Mouse (Mus musculus): ENCODE measurements around the gene Aasdh. TPM values are rescaled to one million over a fixed set of nuclear protein-coding genes. Genes with fewer than 3 reads are reported as not detected.

Aasdh gene
- polyA plus RNA-seq, 1 experiment from 2014 or later = 5.8 TPM

DNA sequence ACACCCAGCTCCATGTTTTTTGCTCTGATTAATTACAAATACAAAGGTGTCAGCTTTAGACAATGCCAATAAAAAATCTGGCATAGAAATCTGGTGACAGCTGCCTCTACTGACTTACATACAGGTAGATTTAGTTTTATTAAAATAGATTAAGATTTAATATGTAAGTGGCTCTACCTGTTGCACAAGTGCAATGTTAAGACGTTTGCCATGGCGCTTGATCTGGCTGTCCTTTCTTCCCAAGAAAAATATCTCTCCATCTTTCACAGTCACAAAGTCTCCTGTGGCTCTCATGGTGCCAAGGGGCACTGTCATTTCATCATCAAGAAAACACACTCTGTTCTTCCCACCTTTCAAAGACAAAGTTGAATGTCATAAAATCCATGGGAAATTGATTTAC lies 18.3 kb downstream of the Aasdh start:
- WGBS (ENCODE audit: insufficient replicate concordance) = 72% methylated on average over 2 of the region's 2 CpGs
- H3K36me3 ChIP-seq (ENCODE audit: control insufficient read depth, insufficient read depth) = no peaks in the 10 kb centered on the region; the same call in 1 of the 2 replicates
- H3K9ac ChIP-seq (ENCODE audit: low read depth, low read length) = no peak overlapping the region
- no peaks in the 10 kb centered on the region for H3K4me1 ChIP-seq (ENCODE audit: control insufficient read depth, low read depth, low read length)
- H3K9me3 ChIP-seq (replicated peaks; ENCODE audit: control insufficient read depth, low read length) = no peaks in the 10 kb centered on the region
- no peak for ATAC-seq (ENCODE audit: low read depth)
- no peaks in the 10 kb centered on the region for H3K27me3 ChIP-seq (ENCODE audit: control insufficient read depth, insufficient read depth, low read depth, low read length)
- H3K4me2 ChIP-seq (ENCODE audit: low read depth, low read length) = no peak overlapping the region
- no peak overlapping the region for H3K4me3 ChIP-seq (ENCODE audit: low read depth, low read length)
- H3K27ac ChIP-seq (ENCODE audit: low read length) = no peak overlapping the region

DNA sequence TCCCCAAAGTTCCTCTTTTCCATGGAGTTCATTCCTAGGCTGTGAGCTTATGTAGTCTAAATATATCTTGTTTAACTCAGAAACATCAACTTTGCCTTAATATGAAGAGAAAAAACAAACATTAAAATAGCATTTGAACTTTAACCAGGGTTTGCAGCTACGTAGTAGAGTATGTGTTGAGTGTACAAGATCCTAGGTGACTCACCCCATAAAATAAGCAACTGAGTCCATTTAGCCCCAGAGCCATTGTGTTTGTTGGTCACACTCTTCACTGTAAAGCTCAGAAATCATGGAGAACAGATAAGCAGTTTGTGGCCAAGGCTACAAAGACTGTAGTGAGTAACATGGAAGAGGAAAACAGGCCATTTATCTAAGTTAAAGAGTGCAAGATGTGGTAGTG lies 21.2 kb downstream of the Aasdh start:
- 82% methylated on average over 1 of the region's 1 CpGs for WGBS (ENCODE audit: insufficient replicate concordance)
- Histone ChIP-seq H3K27ac (ENCODE audit: low read length) (no peak overlapping the region), H3K4me1 (ENCODE audit: control insufficient read depth, low read depth, low read length) (no peaks in the 10 kb centered on the region), H3K9ac (ENCODE audit: low read depth, low read length) (no peak overlapping the region), H3K27me3 (ENCODE audit: control insufficient read depth, insufficient read depth, low read depth, low read length) (no peaks in the 10 kb centered on the region), H3K36me3 (ENCODE audit: control insufficient read depth, insufficient read depth) (no peaks in the 10 kb centered on the region; the same call in 1 of the 2 replicates), H3K4me2 (ENCODE audit: low read depth, low read length) (no peak overlapping the region), H3K4me3 (ENCODE audit: low read depth, low read length) (no peak overlapping the region), H3K9me3 (replicated peaks; ENCODE audit: control insufficient read depth, low read length) (no peaks in the 10 kb centered on the region)
- ATAC-seq (ENCODE audit: low read depth) = no peak

DNA sequence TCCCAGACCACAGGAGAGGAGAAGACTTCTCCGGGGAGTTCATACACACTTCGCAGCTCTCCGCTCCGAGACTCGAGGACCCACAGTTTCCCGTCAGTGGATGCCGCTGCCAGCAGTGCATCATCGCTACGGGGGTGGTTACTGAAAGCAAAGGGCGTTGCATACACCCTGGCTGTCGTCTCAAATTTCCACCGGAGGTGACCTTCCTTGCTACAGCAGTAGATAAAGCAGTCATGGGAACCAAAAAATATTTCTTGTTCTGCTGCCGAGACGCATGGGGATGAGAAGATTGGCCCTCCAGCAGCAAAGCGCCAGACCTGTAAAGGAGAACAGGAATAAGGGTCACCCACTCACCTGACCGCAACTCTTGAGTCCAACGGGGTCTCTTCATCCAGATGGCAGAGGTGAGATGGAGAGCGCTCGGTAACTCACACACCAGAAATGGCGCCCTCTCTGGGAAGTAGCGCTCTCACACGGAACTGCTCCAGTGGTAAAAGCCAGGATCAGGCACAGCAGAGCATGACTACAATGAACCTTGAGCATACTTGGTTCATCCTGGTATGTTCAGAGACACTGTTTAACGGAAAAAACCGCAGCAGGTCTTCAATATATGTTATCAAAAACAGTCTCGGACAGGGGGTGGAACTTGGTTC lies 29.1 kb downstream of the Aasdh start:
- Histone ChIP-seq H3K4me1 (ENCODE audit: control insufficient read depth, low read depth, low read length) (no peaks in the 10 kb centered on the region), H3K27me3 (ENCODE audit: control insufficient read depth, insufficient read depth, low read depth, low read length) (no peaks in the 10 kb centered on the region), H3K9ac (ENCODE audit: low read depth, low read length) (no peak overlapping the region), H3K4me2 (ENCODE audit: low read depth, low read length) (no peak overlapping the region), H3K4me3 (ENCODE audit: low read depth, low read length) (no peak overlapping the region), H3K9me3 (replicated peaks; ENCODE audit: control insufficient read depth, low read length) (no peaks in the 10 kb centered on the region), H3K36me3 (ENCODE audit: control insufficient read depth, insufficient read depth) (no peaks in the 10 kb centered on the region; the same call in 1 of the 2 replicates), H3K27ac (ENCODE audit: low read length) (no peak overlapping the region)
- no peak for ATAC-seq (ENCODE audit: low read depth)
- 86% methylated on average over 25 of the region's 25 CpGs for WGBS (ENCODE audit: insufficient replicate concordance)

DNA sequence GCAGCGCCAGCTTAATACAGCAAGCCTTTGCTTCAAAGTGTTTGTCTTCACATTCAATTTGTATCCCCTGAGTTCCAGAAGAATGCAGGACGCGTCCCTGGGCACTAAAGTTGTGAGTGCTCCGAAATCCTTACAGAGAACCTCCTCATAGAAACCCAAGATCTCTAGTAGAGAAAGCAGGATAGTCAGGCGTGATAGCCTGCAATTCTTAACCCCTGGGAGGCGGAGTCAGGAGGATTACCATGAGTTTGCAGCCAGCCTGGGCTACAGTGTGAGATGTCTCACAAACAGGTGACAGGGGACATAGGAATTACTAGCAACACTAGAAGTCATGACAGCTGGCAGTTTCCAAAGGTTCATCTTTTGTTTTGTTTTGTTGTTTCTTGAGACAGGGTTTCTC lies 35.8 kb downstream of the Aasdh start:
- Histone ChIP-seq H3K36me3 (ENCODE audit: control insufficient read depth, insufficient read depth) (peaks cover 3% of the 10 kb centered on the region; the same call in 1 of the 2 replicates), H3K27ac (ENCODE audit: low read length) (no peak overlapping the region), H3K9ac (ENCODE audit: low read depth, low read length) (peak overlapping the region; percentile 34), H3K4me1 (ENCODE audit: control insufficient read depth, low read depth, low read length) (no peaks in the 10 kb centered on the region; the same call in 1 of the 2 replicates), H3K27me3 (ENCODE audit: control insufficient read depth, insufficient read depth, low read depth, low read length) (no peaks in the 10 kb centered on the region), H3K9me3 (replicated peaks; ENCODE audit: control insufficient read depth, low read length) (no peaks in the 10 kb centered on the region), H3K4me3 (ENCODE audit: low read depth, low read length) (peak overlapping the region; percentile 54), H3K4me2 (ENCODE audit: low read depth, low read length) (peak overlapping the region; percentile 71)
- WGBS (ENCODE audit: insufficient replicate concordance) = 57% methylated on average over 6 of the region's 6 CpGs
- no peak for ATAC-seq (ENCODE audit: low read depth)

DNA sequence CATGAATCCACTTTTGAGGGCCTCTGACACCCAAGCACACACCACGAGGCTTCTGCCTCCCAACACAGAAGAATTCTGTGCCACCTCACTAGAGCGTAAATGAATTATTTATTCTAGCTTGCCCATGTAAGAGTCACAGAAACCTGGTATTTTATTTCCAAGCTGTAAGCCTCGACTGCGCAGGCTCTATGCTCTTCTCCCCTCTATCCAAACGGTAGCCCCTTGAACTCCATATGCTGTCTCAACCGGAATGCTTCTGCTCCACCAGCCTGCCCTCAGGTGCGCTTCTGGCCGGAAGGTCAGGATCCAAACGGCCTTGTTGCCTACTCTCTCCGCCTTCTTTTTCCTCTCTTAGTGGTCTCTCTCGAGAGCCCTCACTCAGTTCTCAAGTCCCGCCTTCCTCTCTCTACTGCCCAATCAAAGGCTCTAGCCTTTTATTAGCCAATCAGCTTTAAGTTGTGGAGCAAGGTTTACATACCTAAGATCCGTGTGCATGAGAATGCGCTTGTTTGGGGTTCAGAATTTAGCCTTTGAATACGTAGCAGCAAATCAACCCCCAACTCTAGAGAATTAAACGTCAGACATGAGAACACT lies 36.5 kb downstream of the Aasdh start:
- Histone ChIP-seq H3K4me3 (ENCODE audit: low read depth, low read length) (peak overlapping the region; percentile 54), H3K27me3 (ENCODE audit: control insufficient read depth, insufficient read depth, low read depth, low read length) (no peaks in the 10 kb centered on the region), H3K9ac (ENCODE audit: low read depth, low read length) (peak overlapping the region; percentile 34), H3K4me1 (ENCODE audit: control insufficient read depth, low read depth, low read length) (no peaks in the 10 kb centered on the region; the same call in 1 of the 2 replicates), H3K4me2 (ENCODE audit: low read depth, low read length) (peak overlapping the region; percentile 71), H3K9me3 (replicated peaks; ENCODE audit: control insufficient read depth, low read length) (no peaks in the 10 kb centered on the region), H3K36me3 (ENCODE audit: control insufficient read depth, insufficient read depth) (peaks cover 3% of the 10 kb centered on the region; the same call in 1 of the 2 replicates), H3K27ac (ENCODE audit: low read length) (no peak overlapping the region)
- WGBS (ENCODE audit: insufficient replicate concordance) = 34% methylated on average over 16 of the region's 16 CpGs
- peak; percentile 85 for ATAC-seq (ENCODE audit: low read depth)

DNA sequence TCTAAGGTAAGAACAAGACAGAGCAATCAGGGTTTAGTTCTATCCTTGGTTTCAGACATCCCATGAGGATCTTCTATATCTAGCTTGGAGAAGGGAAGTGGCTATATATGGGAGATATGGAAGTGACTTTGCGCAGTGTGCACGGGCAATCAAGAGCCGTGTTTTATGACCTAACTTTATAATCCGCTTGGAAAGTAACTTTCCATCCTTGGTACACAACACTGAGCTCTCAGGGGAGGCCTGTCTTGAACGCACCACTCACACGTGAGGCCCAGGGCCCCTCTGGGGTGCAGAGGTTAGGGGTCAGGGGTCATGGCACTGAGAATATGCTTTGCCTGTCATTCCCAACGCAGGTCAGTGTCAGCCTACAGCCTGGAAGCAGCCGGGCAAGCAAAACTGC lies 38.5 kb downstream of the Aasdh start:
- Histone ChIP-seq H3K4me2 (ENCODE audit: low read depth, low read length) (no peak overlapping the region), H3K9me3 (replicated peaks; ENCODE audit: control insufficient read depth, low read length) (no peaks in the 10 kb centered on the region), H3K27ac (ENCODE audit: low read length) (no peak overlapping the region), H3K36me3 (ENCODE audit: control insufficient read depth, insufficient read depth) (peaks cover 3% of the 10 kb centered on the region; the same call in 1 of the 2 replicates), H3K9ac (ENCODE audit: low read depth, low read length) (no peak overlapping the region), H3K4me1 (ENCODE audit: control insufficient read depth, low read depth, low read length) (no peaks in the 10 kb centered on the region; the same call in 1 of the 2 replicates), H3K27me3 (ENCODE audit: control insufficient read depth, insufficient read depth, low read depth, low read length) (no peaks in the 10 kb centered on the region), H3K4me3 (ENCODE audit: low read depth, low read length) (no peak overlapping the region)
- ATAC-seq (ENCODE audit: low read depth) = no peak
- 79% methylated on average over 8 of the region's 8 CpGs for WGBS (ENCODE audit: insufficient replicate concordance)

DNA sequence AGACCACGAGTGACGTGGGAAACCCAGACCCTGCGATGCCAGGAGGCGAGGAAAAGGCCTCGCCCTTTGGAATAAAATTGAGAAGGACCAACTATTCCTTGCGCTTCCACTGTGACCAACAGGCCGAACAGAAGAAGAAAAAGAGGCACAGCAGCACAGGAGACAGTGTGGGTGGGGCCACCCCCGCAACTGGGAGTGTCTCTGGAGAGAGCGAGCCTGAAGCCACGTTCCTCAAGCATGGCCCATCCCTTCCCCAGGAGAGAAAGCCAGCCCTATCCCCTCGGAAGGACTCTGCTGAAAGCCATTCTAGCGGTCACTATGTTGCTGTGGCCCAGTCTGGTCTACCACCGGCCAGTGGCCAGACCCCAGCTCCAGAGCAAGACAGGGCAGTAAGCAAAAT lies 46.9 kb downstream of the Aasdh start:
- ATAC-seq (ENCODE audit: low read depth) = no peak
- WGBS (ENCODE audit: insufficient replicate concordance) = 77% methylated on average over 13 of the region's 13 CpGs
- Histone ChIP-seq H3K4me1 (ENCODE audit: control insufficient read depth, low read depth, low read length) (peaks cover 6% of the 10 kb centered on the region; the same call in 1 of the 2 replicates), H3K9ac (ENCODE audit: low read depth, low read length) (no peak overlapping the region), H3K4me3 (ENCODE audit: low read depth, low read length) (no peak overlapping the region), H3K27me3 (ENCODE audit: control insufficient read depth, insufficient read depth, low read depth, low read length) (peaks cover 29% of the 10 kb centered on the region), H3K9me3 (replicated peaks; ENCODE audit: control insufficient read depth, low read length) (no peaks in the 10 kb centered on the region), H3K36me3 (ENCODE audit: control insufficient read depth, insufficient read depth) (no peaks in the 10 kb centered on the region), H3K27ac (ENCODE audit: low read length) (no peak overlapping the region), H3K4me2 (ENCODE audit: low read depth, low read length) (no peak overlapping the region)

DNA sequence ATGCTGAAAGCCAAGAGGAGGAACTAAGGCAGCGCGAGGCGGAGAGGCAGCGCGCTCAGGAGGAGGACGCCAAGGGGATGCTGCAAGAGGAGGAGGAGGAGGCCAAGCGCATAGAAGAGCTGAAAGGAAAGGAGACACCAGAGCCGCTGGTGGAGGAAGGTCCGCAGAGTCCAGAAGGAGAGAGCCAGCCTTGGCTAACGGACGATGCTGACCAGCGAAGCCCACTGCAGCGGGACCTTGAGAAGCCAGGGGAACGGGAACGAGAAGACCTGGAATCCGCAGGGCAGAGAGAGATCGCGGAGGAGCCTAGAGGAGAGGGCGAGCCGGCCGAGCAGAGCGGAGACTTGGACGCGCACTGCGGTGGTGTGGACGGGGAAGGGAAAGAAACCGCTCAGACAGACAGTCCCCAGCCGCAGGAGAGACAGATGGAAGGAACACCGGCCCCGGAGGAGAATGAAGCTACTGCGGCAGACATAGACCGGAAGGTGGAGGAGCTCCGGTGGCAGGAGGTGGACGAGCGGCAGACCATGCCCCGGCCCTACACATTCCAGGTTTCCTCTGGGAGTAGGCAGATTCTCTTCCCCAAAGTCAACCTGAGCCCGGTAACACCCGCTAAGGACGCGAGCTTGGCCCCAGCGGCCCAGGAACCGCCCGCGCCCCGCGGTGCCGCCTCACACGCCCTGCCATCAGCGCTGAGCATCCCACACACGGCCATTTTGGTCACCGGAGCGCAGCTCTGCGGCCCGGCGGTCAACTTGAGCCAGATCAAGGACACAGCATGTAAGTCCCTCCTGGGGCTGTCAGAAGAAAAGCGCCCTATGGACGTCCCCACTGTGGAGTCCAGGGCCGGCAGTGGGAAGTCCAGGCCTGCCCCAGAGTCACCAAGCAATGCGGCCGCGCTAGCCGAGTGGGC lies 48.0 kb downstream of the Aasdh start:
- H3K4me3 ChIP-seq (ENCODE audit: low read depth, low read length) = peak overlapping the region; percentile 15
- no peak for ATAC-seq (ENCODE audit: low read depth)
- peak overlapping the region; percentile 46 for H3K4me2 ChIP-seq (ENCODE audit: low read depth, low read length)
- H3K9ac ChIP-seq (ENCODE audit: low read depth, low read length) = no peak overlapping the region
- peaks cover 29% of the 10 kb centered on the region for H3K27me3 ChIP-seq (ENCODE audit: control insufficient read depth, insufficient read depth, low read depth, low read length)
- no peaks in the 10 kb centered on the region for H3K36me3 ChIP-seq (ENCODE audit: control insufficient read depth, insufficient read depth)
- H3K9me3 ChIP-seq (replicated peaks; ENCODE audit: control insufficient read depth, low read length) = no peaks in the 10 kb centered on the region
- no peak overlapping the region for H3K27ac ChIP-seq (ENCODE audit: low read length)
- 39% methylated on average over 62 of the region's 62 CpGs for WGBS (ENCODE audit: insufficient replicate concordance)
- peaks cover 6% of the 10 kb centered on the region; the same call in 1 of the 2 replicates for H3K4me1 ChIP-seq (ENCODE audit: control insufficient read depth, low read depth, low read length)

Data from liver, embryonic 16.5 days (tissue).